Mouse (Mus musculus) adrenal gland, adult (tissue): Measurements from ENCODE around the gene Ddx39b.
"Not testable (repeated sequence)": the region's sequence is repeated elsewhere in the genome, so short reads cannot be mapped to it uniquely, and the experiment has no call there.

Source experiments
- DNase-seq, 2 experiments: peaks; one replicate each; pipeline ENCODE4 v3.0.0; 2022 to 2023; ENCODE audit warnings: low spot score in 1 of 2; ENCODE audit not compliant: inconsistent age in 2 of 2

Ddx39b gene

DNA sequence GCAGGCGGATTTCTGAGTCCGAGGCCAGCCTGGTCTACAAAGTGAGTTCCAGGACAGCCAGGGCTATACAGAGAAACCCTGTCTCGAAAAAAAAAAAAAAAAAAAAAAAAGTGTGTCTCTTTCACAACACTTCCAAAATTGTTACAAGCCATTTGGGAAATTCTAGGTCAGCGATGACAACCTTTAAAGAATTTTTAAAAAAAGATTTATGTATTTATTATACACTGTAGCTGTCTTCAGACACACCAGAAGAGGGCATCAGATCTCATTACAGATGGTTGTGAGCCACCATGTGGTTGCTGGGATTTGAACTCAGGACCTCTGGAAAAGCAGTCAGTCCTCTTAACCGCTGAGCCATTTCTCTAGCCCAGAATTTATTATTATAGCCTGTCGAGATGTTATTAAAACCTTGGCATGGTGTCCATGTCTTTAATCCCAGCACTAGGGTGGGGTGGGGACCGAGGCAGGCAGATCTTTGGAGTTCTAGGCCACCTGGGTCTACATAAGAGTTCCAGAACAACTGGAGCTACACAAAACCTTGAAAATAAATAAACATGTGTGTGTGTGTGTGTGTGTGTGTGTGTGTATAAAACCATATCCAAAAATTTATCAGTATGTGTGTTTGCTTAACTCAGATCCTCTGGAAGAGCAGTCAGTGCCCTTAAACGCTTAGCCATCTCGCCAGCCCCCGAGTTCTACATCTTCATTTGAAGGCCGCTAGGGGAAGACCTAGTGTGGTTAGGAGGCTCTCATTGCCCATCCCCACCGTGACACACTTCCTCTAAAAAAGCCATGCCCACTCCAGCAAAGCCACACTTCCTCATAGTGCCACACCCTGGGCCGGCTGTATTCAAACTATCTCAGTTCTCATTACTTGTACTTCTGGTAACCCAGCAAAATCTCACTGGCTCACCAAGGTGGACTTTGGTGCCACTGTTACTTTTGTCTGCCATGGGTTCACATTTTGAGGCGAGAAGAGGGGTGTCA is 17.2 kb downstream of the Ddx39b start:
- DNase-seq, result peak; percentile 66 to 80

DNA sequence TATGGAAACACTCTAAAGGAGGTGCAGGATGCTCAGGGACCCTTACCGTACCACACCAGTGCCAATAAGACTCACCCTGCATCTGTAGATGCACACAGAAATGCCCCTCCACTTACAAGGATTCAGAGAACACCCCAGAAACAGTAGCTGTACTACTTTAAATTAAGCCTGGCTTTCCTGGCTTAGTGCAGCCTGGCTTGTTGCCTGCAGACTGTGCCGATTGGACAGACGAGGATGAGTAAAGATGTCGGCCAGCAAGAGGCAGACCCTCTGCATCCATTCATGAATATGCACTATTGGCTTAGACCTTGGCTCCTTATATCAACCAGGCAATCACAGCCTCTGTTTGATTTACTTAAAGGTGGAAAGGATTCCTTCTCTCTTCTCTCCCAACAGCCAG is 18.1 kb downstream of the Ddx39b start:
- no peak for DNase-seq

- peak in 1 of 2 experiments; percentile 20 for DNase-seq
Observed at GRCm38 (mm10) chr17:35261651-35262050, 20.1 kb downstream of the Ddx39b start.

DNA sequence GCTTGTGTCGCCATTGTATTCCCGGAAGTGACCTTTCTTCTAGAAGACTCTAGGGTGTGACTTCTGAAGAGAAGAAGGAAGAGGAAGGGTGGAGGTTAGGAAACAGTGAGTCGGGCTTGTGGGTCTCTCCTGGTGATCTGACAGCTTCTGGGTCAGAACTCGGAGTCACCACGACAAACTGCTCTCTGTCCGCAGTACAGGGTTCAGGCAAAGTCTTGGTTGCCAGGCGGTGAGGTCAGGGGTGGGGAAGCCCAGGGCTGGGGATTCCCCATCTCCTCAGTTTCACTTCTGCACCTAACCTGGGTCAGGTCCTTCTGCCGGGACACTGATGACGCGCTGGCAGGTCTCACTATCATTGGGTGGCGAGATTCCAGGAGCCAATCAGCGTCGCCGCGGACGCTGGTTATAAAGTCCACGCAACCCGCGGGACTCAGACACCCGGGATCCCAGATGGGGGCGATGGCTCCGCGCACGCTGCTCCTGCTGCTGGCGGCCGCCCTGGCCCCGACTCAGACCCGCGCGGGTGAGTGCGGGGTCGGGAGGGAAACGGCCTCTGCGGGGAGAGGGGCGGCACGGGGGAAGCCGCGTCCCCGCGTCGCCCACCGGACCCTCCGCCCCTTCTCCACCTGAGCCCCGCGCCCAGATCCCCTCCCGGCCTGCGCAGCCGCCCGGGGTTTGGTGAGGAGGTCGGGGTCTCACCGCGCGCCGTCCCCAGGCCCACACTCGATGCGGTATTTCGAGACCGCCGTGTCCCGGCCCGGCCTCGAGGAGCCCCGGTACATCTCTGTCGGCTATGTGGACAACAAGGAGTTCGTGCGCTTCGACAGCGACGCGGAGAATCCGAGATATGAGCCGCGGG is 21.3 kb downstream of the Ddx39b start, which contains the start of gene H2-D1:
H2-D1 (plus strand) TSS at position 67 of the 859 bp plus-strand sequence.
- DNase-seq, result peak; percentile 98 to 100

DNA sequence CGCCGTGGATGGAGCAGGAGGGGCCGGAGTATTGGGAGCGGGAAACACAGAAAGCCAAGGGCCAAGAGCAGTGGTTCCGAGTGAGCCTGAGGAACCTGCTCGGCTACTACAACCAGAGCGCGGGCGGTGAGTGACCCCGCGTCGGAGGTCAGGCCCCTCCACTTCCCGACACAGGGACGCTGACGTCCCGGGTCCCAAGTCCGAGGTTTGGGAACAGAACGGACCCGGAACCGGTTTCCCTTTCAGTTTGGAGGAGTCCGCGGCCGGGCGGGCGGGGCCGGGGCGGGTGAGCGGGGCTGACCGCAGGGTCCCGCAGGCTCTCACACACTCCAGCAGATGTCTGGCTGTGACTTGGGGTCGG is 22.0 kb downstream of the Ddx39b start:
- peak; percentile 34 to 74 for DNase-seq

DNA sequence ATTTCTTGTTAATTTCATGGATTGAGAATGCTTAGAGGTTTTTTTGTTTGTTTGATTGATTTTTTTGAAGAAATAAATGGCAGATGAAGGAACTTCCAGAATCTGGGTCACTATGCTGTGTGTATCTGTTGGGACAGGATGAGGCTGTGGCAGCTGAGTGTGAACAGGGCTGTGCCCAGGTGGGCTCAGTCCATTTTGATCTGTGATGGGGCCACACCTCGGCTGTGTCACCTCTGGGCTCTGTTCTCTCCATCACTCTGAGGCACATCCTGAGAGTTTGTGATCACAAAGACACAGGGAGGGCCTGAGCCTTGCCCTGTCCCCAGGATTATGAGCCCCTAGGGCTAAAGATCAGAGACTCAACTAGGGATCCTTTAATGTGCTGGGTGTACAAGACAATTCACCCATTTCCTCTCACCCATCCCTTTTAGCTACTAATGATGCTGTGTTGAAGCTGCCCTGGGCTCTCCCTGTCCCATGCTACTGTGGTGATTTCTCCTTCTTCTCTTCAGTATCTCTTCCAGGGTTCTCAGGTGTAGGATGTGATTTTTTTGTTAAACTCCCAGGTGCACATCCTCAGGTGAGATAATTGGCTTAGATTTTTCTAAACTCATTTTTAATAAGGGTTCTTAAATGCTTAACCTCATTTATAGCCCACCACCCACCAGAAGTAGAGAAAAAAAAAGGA is 26.0 kb downstream of the Ddx39b start:
- no peak for DNase-seq

DNA sequence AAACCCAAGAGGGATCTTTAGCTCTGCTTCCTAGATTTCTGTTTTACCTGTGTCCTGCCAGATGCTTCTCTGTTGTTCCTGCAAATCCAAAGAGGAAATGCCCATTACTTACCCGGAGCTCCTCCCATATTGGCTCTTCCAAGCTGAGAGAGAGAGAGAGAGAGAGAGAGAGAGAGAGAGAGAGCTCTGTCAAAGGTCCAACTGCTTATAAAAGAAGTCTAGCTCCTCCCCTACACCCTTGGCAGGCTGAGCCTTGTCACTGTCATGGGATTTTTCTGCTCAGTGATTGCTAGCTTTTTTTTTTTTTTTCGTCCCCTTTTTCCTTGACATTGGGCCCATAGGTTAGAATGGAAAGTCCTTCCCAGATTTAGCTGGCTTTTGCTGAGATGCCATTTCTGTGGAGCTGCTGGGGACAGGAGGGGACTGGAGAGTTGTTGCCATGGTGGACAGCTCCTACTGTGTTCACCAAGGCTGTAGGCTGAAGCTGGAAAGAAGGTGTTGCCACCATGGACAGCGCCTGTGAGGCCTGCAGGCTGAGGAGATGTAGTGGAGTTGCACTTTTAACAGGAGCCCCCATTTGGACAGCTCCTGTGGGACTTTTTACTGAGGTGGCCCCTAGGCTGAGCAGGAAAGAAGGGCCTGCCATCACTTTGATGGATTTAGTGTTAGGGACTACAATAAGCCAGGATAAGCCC is 28.3 kb downstream of the Ddx39b start:
- DNase-seq, result peak; percentile 46 to 80

- no peak for DNase-seq
Observed at GRCm38 (mm10) chr17:35272249-35272648, 30.7 kb downstream of the Ddx39b start.

GRCm38 (mm10) chr17:35274770-35275169 is 33.2 kb downstream of the Ddx39b start:
- DNase-seq, result peak; percentile 88 to 97

GRCm38 (mm10) chr17:35276304-35276864 is 34.8 kb downstream of the Ddx39b start:
- DNase-seq, result no peak

- peak in 1 of 2 experiments; percentile 70 for DNase-seq
Observed at GRCm38 (mm10) chr17:35278049-35278448, 36.5 kb downstream of the Ddx39b start.

GRCm38 (mm10) chr17:35278957-35279688 is 37.6 kb downstream of the Ddx39b start:
- DNase-seq, result no peak

- no peak for DNase-seq
Observed at GRCm38 (mm10) chr17:35280276-35280675, 38.7 kb downstream of the Ddx39b start.

- no peak for DNase-seq
Observed at GRCm38 (mm10) chr17:35285431-35285830, 43.9 kb downstream of the Ddx39b start.

GRCm38 (mm10) chr17:35295796-35296195 is 54.2 kb downstream of the Ddx39b start:
- peak; percentile 46 to 88 for DNase-seq

GRCm38 (mm10) chr17:35300261-35300945 is 58.9 kb downstream of the Ddx39b start:
- DNase-seq, result not testable (repeated sequence)

- peak; percentile 89 to 98 for DNase-seq
Observed at GRCm38 (mm10) chr17:35301645-35302258, 60.2 kb downstream of the Ddx39b start.

DNA sequence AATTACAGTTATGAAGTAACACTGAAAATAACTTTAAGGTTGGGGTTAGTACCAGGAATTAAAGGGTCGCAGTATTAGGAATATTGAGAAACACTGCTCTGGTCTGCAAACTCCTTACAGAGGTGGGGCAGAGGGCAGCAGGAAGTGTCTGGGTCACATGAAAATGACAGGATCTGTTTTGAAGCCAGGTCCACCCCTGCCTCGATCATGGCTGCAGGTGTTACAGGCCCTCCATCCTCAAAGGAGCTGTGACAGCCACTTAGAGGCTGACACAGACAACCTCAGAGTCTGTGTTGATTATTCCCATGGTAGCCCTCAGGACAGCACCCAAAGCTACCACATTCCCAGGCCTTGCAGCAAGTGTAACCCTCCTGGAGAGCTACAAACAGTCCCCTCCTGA is 61.7 kb downstream of the Ddx39b start:
- DNase-seq, result no peak
